Mouse (Mus musculus): ENCODE measurements around the gene Gm9945.

DNA sequence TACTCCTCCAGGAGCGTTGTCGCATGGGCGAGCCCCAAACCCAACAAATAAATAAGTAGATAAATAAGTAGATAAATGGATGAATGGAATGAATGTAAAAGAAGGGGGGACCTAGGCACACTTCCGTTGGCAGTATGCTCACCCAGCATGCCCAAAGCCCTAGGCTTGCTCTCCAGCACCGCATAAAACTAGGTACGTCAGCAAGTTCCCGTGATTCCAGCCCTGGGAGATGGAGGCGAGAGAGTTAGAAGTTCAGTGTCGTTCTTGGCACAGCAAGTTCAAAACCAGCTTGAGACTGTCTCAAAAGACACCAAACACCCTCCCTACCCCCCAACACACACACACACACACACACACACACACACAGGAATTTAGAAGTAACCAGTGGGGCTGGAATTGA is 50.0 kb downstream of the Gm9945 start:
- TF ChIP-seq CTCF (conservative IDR thresholded peaks at IDR 0.05; ENCODE audit: low read length) (no peak), POU5F1 (IDR thresholded peaks at IDR 0.05; ENCODE audit: borderline replicate concordance, low read length) (no peak), NANOG (IDR thresholded peaks at IDR 0.05; ENCODE audit: borderline replicate concordance, low read length) (no peak)

Data from E14TG2a.4 (cell line).